25 mouse cellular contexts compared by ENCODE assay signal in the genomic region with DNA sequence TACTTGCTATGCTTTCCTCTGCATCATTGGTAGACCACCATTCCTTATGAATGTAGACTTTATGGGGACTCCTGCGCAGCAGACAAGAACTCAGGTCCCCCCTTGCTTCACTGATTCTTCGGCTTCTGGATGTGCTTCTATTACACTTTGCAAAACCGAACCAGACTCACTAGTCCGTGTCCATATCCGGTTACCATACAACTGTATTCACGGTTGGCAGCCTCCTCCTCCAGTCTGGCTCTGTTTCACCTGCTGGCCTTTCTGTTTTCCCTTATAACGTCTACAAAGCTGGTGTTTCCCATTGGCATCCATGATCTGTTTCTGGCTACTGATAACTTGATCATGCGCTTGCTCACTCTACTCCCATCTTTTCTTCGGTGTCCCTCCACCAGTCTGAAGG. TPM values are rescaled to one million over a fixed set of nuclear protein-coding genes. Genes with fewer than 3 reads are reported as not detected.
DNase-seq lines count a peak whose midpoint lies in the region; ATAC-seq and TF ChIP-seq lines count a peak whose summit lies in the region.
"Had no signal": no experiment of that assay in that cellular context is flagged by ENCODE, and none has a peak within 500 bp of the region (broad histone marks: within the 10 kb centered on the region; RNA-seq: fewer than 3 reads in every experiment).

No protein-coding gene starts in this region.

- no peak overlapping the region for H3K27ac ChIP-seq in kidney, embryonic 15.5 days
- no peak overlapping the region for H3K27ac ChIP-seq in kidney, postnatal 0 days
- H3K27ac ChIP-seq: embryonic facial prominence, embryonic 10.5 days; embryonic facial prominence, embryonic 12.5 days; forebrain, embryonic 13.5 days; forebrain, embryonic 15.5 days had no signal

- H3K9ac ChIP-seq in kidney, embryonic 15.5 days: no peak overlapping the region
- no peak overlapping the region for H3K9ac ChIP-seq in kidney, postnatal 0 days (ENCODE audit: low read depth, low read length)
- H3K9ac ChIP-seq: embryonic facial prominence, embryonic 12.5 days; forebrain, embryonic 13.5 days; forebrain, embryonic 15.5 days; forebrain, postnatal 0 days had no signal

- ATAC-seq in kidney, embryonic 15.5 days (replicated peaks; ENCODE audit: low FRiP score): peak; percentile 85
- ATAC-seq in kidney, postnatal 0 days (replicated peaks; ENCODE audit: low FRiP score, low read depth): no peak
- ATAC-seq: CD4-positive, CD25-positive, alpha-beta regulatory T cell, adult 4 months; forebrain, embryonic 13.5 days; forebrain, embryonic 15.5 days; forebrain, postnatal 0 days had no signal

- peak; percentile 71 for DNase-seq in heart, adult 11 months
- DNase-seq in heart, postnatal 4 days: no peak
- no peak for DNase-seq in kidney, adult 8-10 months
- peak; percentile 38 for DNase-seq in kidney, postnatal 0 days (ENCODE audit: low spot score)
- no peak for DNase-seq in kidney, adult 11 months
- DNase-seq: adrenal gland, adult 2 months; adrenal gland, postnatal 14 days; adrenal gland, postnatal 36 days; B cell, adult 2 months; cerebellum, adult 11-12 months; cerebellum, adult 2 months; cerebellum, adult 9-10 months; cerebellum, postnatal 10 days; cerebellum, postnatal 25 days; forebrain, postnatal 0 days had no signal

- no peaks in the 10 kb centered on the region for H3K9me3 ChIP-seq in kidney, embryonic 15.5 days (replicated peaks)
- no peaks in the 10 kb centered on the region for H3K9me3 ChIP-seq in kidney, postnatal 0 days (replicated peaks; ENCODE audit: low read length)
- H3K9me3 ChIP-seq: embryonic facial prominence, embryonic 10.5 days; embryonic facial prominence, embryonic 12.5 days; forebrain, embryonic 13.5 days; forebrain, embryonic 15.5 days had no signal

- no peaks in the 10 kb centered on the region for H3K27me3 ChIP-seq in kidney, embryonic 15.5 days
- H3K27me3 ChIP-seq in kidney, postnatal 0 days (ENCODE audit: insufficient read depth, low read length): no peaks in the 10 kb centered on the region
- H3K27me3 ChIP-seq: embryonic facial prominence, embryonic 12.5 days; forebrain, embryonic 13.5 days; forebrain, embryonic 15.5 days had no signal

- 0 out of 2 replicates have a peak, but pooled peaks cover 4% of the 10 kb centered on the region for H3K4me1 ChIP-seq in kidney, embryonic 15.5 days
- no peaks in the 10 kb centered on the region for H3K4me1 ChIP-seq in kidney, postnatal 0 days (replicated peaks; ENCODE audit: insufficient read depth, low read length)
- H3K4me1 ChIP-seq: embryonic facial prominence, embryonic 10.5 days; embryonic facial prominence, embryonic 12.5 days; forebrain, embryonic 13.5 days; forebrain, embryonic 15.5 days had no signal

- H3K4me2 ChIP-seq in kidney, embryonic 15.5 days: no peak overlapping the region
- no peak overlapping the region for H3K4me2 ChIP-seq in kidney, postnatal 0 days (ENCODE audit: low read length)
- H3K4me2 ChIP-seq: embryonic facial prominence, embryonic 12.5 days; forebrain, embryonic 13.5 days; forebrain, embryonic 15.5 days had no signal

- no peak overlapping the region for H3K4me3 ChIP-seq in kidney, embryonic 15.5 days (replicated peaks)
- no peak overlapping the region for H3K4me3 ChIP-seq in kidney, postnatal 0 days (replicated peaks; ENCODE audit: low read depth, low read length)
- H3K4me3 ChIP-seq: embryonic facial prominence, embryonic 10.5 days; embryonic facial prominence, embryonic 12.5 days; forebrain, embryonic 13.5 days; forebrain, embryonic 15.5 days had no signal

- WGBS in kidney, embryonic 15.5 days: 44% methylated on average over 9 of the region's 9 CpGs
- WGBS in kidney, postnatal 0 days: 53% methylated on average over 9 of the region's 9 CpGs

- TF ChIP-seq CTCF in kidney, postnatal 0 days (IDR thresholded peaks at IDR 0.05; ENCODE audit: low read depth): no peak

- H3K36me3 ChIP-seq in kidney, embryonic 15.5 days: no peaks in the 10 kb centered on the region
- H3K36me3 ChIP-seq in kidney, postnatal 0 days (ENCODE audit: insufficient read depth, low read length): no peaks in the 10 kb centered on the region
- H3K36me3 ChIP-seq: embryonic facial prominence, embryonic 10.5 days; embryonic facial prominence, embryonic 12.5 days; forebrain, embryonic 15.5 days had no signal

RNA-seq across cellular contexts. Expression of gene Gpx8, which starts 18.3 kb away (rescaled TPM):
- 10 to 100 TPM; 59.5 to 61.2 TPM for total RNA-seq in heart, postnatal 4 days (2021)
- 161 TPM in 2 replicates for polyA plus RNA-seq in kidney, embryonic 15.5 days (2015; fragmentation: Nextera tagmentation; extraction: Ambion mirVana)
- polyA plus RNA-seq in kidney, postnatal 0 days (2015; fragmentation: Nextera tagmentation; extraction: Ambion mirVana): 153 and 165 TPM in 2 replicates
- total RNA-seq: MEL had no signal
- polyA plus RNA-seq: CD4-positive, CD25-positive, alpha-beta regulatory T cell, adult 4 months had no signal

RNA-seq across cellular contexts. Expression of gene Cdc20b, which starts 29.6 kb away (rescaled TPM):
- total RNA-seq in heart, postnatal 4 days (2021): not detected
- not detected in 2 replicates for polyA plus RNA-seq in kidney, embryonic 15.5 days (2015; fragmentation: Nextera tagmentation; extraction: Ambion mirVana)
- polyA plus RNA-seq in kidney, postnatal 0 days (2015; fragmentation: Nextera tagmentation; extraction: Ambion mirVana): not detected in 2 replicates
- total RNA-seq: adrenal gland, adult 2 months; adrenal gland, postnatal 14 days; adrenal gland, postnatal 36 days; MEL had no signal
- polyA plus RNA-seq: adrenal gland, adult 2 months; CD4-positive, CD25-positive, alpha-beta regulatory T cell, adult 4 months; cerebellum, adult 2 months; cortical plate, adult 2 months; embryonic facial prominence, embryonic 12.5 days had no signal

RNA-seq across cellular contexts. Expression of gene Gzma, which starts 36.2 kb away (rescaled TPM):
- not detected for total RNA-seq in heart, postnatal 4 days (2021)
- polyA plus RNA-seq in kidney, embryonic 15.5 days (2015; fragmentation: Nextera tagmentation; extraction: Ambion mirVana): not detected in 2 replicates
- polyA plus RNA-seq in kidney, postnatal 0 days (2015; fragmentation: Nextera tagmentation; extraction: Ambion mirVana): 0.52 and 0.79 TPM in 2 replicates
- total RNA-seq: ES-E14, MEL had no signal
- polyA plus RNA-seq: embryonic facial prominence, embryonic 10.5 days; embryonic facial prominence, embryonic 12.5 days; forebrain, embryonic 11.5 days; forebrain, embryonic 13.5 days; forebrain, embryonic 15.5 days had no signal

Comparison
In these comparisons a context has a peak if more than half of its experiments do, and no peak if none do; other contexts are left out.
1. DNase-seq: peak in heart, adult 11 months (single experiment) and kidney, postnatal 0 days (single experiment); none in heart, postnatal 4 days (single experiment), kidney, adult 8-10 months (0 of 2) and kidney, adult 11 months (single experiment).